Mouse (Mus musculus) liver, adult 2 months (tissue): ENCODE measurements around the gene 1700017D01Rik. TPM values are rescaled to one million over a fixed set of nuclear protein-coding genes. Genes with fewer than 3 reads are reported as not detected.
"Not testable (repeated sequence)": the region's sequence is repeated elsewhere in the genome, so short reads cannot be mapped to it uniquely, and the experiment has no call there.

Experiments
- DNase-seq: peaks from one replicate; pipeline ENCODE4 v3.0.0-alpha.2; 2011; ENCODE audit warnings: low read depth, low spot score; ENCODE audit errors: extremely low read depth
- H3K27ac ChIP-seq: fragments of 200-500 bp; replicated peaks from 2 replicates; pipeline ENCODE4 v1.5.1; 2012; ENCODE audit warnings: low read depth, mild to moderate bottlenecking, control low read depth, inconsistent platforms, low read length; ENCODE audit not compliant: insufficient read depth
- H3K27me3 ChIP-seq: fragments of 200-500 bp; 2 replicates; pipeline ENCODE4 v1.6.1; 2012; ENCODE audit warnings: mild to moderate bottlenecking, moderate library complexity, low read length, inconsistent platforms; ENCODE audit not compliant: control insufficient read depth, insufficient read depth
- H3K36me3 ChIP-seq: fragments of 200-500 bp; 2 replicates; pipeline ENCODE4 v1.6.1; 2012; ENCODE audit warnings: low read length, inconsistent platforms; ENCODE audit not compliant: control insufficient read depth, insufficient read depth
- H3K4me1 ChIP-seq: fragments of 200-500 bp; 2 replicates; pipeline ENCODE4 v1.6.1; 2011; ENCODE audit warnings: low read length; ENCODE audit not compliant: control insufficient read depth, insufficient read depth
- H3K4me3 ChIP-seq: fragments of 200-500 bp; 2 replicates; pipeline ENCODE4 v1.5.1; 2011; ENCODE audit warnings: low read depth, mild to moderate bottlenecking, control low read depth, low read length, moderate library complexity; ENCODE audit not compliant: insufficient read depth
- H3K79me2 ChIP-seq: fragments of 200-500 bp; 2 replicates; pipeline ENCODE4 v1.6.1; 2012; ENCODE audit warnings: inconsistent platforms, mild to moderate bottlenecking, low read length, moderate library complexity; ENCODE audit not compliant: control insufficient read depth, insufficient read depth
- H3K9ac ChIP-seq: fragments of 200-500 bp; 2 replicates; pipeline ENCODE4 v1.6.1; 2012; ENCODE audit warnings: low read depth, mild to moderate bottlenecking, control low read depth, inconsistent platforms, low read length
- CTCF ChIP-seq: fragments of 200-500 bp; IDR thresholded peaks from 2 replicates; pipeline ENCODE4 v1.5.1; 2011; ENCODE audit warnings: low read depth, low read length, control low read depth
- POLR2A ChIP-seq: fragments of 200-500 bp; IDR thresholded peaks from 2 replicates; pipeline ENCODE4 v1.6.1; 2011; ENCODE audit warnings: low read length, control low read depth; ENCODE audit not compliant: insufficient read depth; ENCODE audit errors: extremely low read depth
- WGBS: fragments of 180-500 bp; shearing (Covaris S2); methylation state at CpG from one replicate; pipeline ENCODE4 v1.1.7; 2018; 5-methylcytosine and 5-hydroxymethylcytosine counted together
- polyA plus RNA-seq: library from polyadenylated mRNA; depleted of rRNA; stranded (reverse); fragments of >200 nt; gene quantifications from 2 replicates; pipeline ENCODE4 v1.2.3, GENCODE M21; 2012
- total RNA-seq: library from RNA; depleted of rRNA; stranded (reverse); fragments of >200 nt; gene quantifications from 2 replicates; pipeline ENCODE4 v1.2.3, GENCODE M21; 2014

The 1700017D01Rik gene
- total and polyA plus RNA-seq, 2 experiments = not detected

GRCm38 (mm10) chr19:11129702-11130101, 974 bp downstream of the 1700017D01Rik start:
- Histone ChIP-seq H3K9ac (no peak overlapping the region), H3K36me3 (no peaks in the 10 kb centered on the region), H3K27ac (no peak overlapping the region), H3K27me3 (0 out of 2 replicates have a peak, but pooled peaks cover 2% of the 10 kb centered on the region), H3K4me3 (no peak overlapping the region), H3K79me2 (no peaks in the 10 kb centered on the region), H3K4me1 (no peaks in the 10 kb centered on the region)
- DNase-seq = no peak
- WGBS = 82% methylated on average over 1 of the region's 1 CpGs
- no peak for TF ChIP-seq CTCF
- TF ChIP-seq POLR2A = no peak

GRCm38 (mm10) chr19:11121016-11121420, 9.7 kb downstream of the 1700017D01Rik start:
- not testable (repeated sequence) for DNase-seq, H3K36me3 ChIP-seq, H3K4me1 ChIP-seq, H3K27ac ChIP-seq, H3K79me2 ChIP-seq, H3K27me3 ChIP-seq
- Histone ChIP-seq H3K9ac (peak overlapping the region; percentile 73), H3K4me3 (peak overlapping the region; percentile 66)
- WGBS = 2% methylated on average over 14 of the region's 38 CpGs

- H3K4me3 ChIP-seq = no peak overlapping the region
- H3K27ac ChIP-seq = no peak overlapping the region; the same call in 1 of the 2 replicates
- H3K9ac ChIP-seq = no peak overlapping the region
- H3K27me3 ChIP-seq = no peaks in the 10 kb centered on the region
- H3K4me1 ChIP-seq = no peaks in the 10 kb centered on the region; the same call in 1 of the 2 replicates
- DNase-seq = peak; percentile 27
- WGBS = 85% methylated on average over 2 of the region's 2 CpGs
- no peaks in the 10 kb centered on the region for H3K79me2 ChIP-seq
- TF ChIP-seq POLR2A (no peak), CTCF (no peak)
- H3K36me3 ChIP-seq = no peaks in the 10 kb centered on the region
Observed at GRCm38 (mm10) chr19:11119338-11119737, 11.3 kb downstream of the 1700017D01Rik start.

- H3K4me1 ChIP-seq = peaks cover 7% of the 10 kb centered on the region
- DNase-seq = peak; percentile 90
- TF ChIP-seq POLR2A (no peak), CTCF (no peak)
- WGBS = 15% methylated on average over 3 of the region's 3 CpGs
- no peak overlapping the region for H3K4me3 ChIP-seq
- no peaks in the 10 kb centered on the region for H3K27me3 ChIP-seq
- no peak overlapping the region for H3K27ac ChIP-seq
- H3K36me3 ChIP-seq = no peaks in the 10 kb centered on the region
- no peaks in the 10 kb centered on the region for H3K79me2 ChIP-seq
- no peak overlapping the region for H3K9ac ChIP-seq
Observed at GRCm38 (mm10) chr19:11107746-11108145, 22.9 kb downstream of the 1700017D01Rik start.

- H3K27me3 ChIP-seq = no peaks in the 10 kb centered on the region
- no peak overlapping the region for H3K27ac ChIP-seq
- no peak overlapping the region for H3K9ac ChIP-seq
- no peaks in the 10 kb centered on the region for H3K4me1 ChIP-seq
- no peak overlapping the region for H3K4me3 ChIP-seq
- WGBS = 80% methylated on average over 1 of the region's 1 CpGs
- DNase-seq = peak; percentile 13
- no peaks in the 10 kb centered on the region for H3K79me2 ChIP-seq
- TF ChIP-seq CTCF = no peak
- TF ChIP-seq POLR2A = no peak
- H3K36me3 ChIP-seq = no peaks in the 10 kb centered on the region
Observed at GRCm38 (mm10) chr19:11101880-11102279, 28.8 kb downstream of the 1700017D01Rik start.

- no peaks in the 10 kb centered on the region for H3K79me2 ChIP-seq
- H3K4me1 ChIP-seq = no peaks in the 10 kb centered on the region
- no peaks in the 10 kb centered on the region for H3K36me3 ChIP-seq
- TF ChIP-seq CTCF (no peak), POLR2A (no peak)
- WGBS = 76% methylated on average over 3 of the region's 3 CpGs
- H3K9ac ChIP-seq = no peak overlapping the region
- no peak overlapping the region for H3K27ac ChIP-seq
- no peaks in the 10 kb centered on the region for H3K27me3 ChIP-seq
- H3K4me3 ChIP-seq = no peak overlapping the region
- peak; percentile 21 for DNase-seq
Observed at GRCm38 (mm10) chr19:11098401-11098800, 32.3 kb downstream of the 1700017D01Rik start.

GRCm38 (mm10) chr19:11092131-11092530, 38.5 kb downstream of the 1700017D01Rik start:
- not testable (repeated sequence) for H3K36me3 ChIP-seq, H3K27me3 ChIP-seq, H3K27ac ChIP-seq, DNase-seq, H3K79me2 ChIP-seq, H3K4me1 ChIP-seq
- H3K9ac ChIP-seq = peak overlapping the region; percentile 50; the same call in 1 of the 2 replicates
- 4% methylated on average over 50 of the region's 50 CpGs for WGBS
- H3K4me3 ChIP-seq = peak overlapping the region; percentile 53; the same call in 1 of the 2 replicates
